Mouse (Mus musculus): ENCODE data around the gene Klhl8. TPM values are rescaled to one million over a fixed set of nuclear protein-coding genes. Genes with fewer than 3 reads are reported as not detected.
"Not testable (repeated sequence)": the region's sequence is repeated elsewhere in the genome, so short reads cannot be mapped to it uniquely, and the experiment has no call there.

Gene Klhl8
- 28.1 and 30.7 TPM in 2 replicates for polyA plus RNA-seq (2015; fragmentation: Nextera tagmentation; extraction: Ambion mirVana)

DNA sequence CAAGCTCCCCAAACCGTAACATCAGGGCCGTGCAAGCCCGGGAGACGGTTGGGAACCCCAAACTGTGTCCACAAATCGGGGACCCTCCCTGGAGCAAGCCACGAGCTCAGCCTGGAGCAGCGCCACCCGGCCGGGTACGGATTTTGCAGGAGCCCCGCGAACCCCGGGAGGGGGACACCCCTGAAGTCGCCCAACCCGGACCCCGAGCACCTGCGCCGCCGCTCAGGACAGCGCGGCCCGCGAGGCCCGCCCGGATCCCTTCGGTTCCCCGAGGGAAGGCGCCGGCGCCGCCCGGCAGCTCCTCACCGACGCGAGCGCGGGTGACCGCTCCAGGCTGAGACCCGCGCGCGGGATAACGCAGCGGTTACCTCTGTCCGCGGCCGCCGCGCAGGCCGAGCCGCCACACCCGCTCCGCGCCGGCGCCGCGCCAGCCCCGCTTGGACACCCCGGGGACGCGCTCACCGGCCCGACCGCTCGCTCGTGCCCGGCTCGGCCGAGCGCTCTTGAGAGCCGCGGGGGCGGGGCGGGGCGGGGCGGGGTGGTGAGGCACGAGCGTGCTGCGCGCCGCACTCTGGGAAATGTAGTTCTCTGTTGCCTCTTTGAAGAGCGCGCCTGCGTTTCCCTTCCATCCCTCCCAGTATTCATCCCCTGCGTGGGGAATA lies at the start of gene Klhl8:
Klhl8 (minus strand) TSS at position 512 of the 662 bp plus-strand sequence.
- peaks cover 4% of the 10 kb centered on the region; the same call in 1 of the 2 replicates for H3K27me3 ChIP-seq
- H3K9me3 ChIP-seq = no peaks in the 10 kb centered on the region
- H3K9ac ChIP-seq (replicated peaks) = peak within 1 kb of the TSS; percentile 92
- peak within 1 kb of the TSS; percentile 81 for H3K27ac ChIP-seq
- under 1% methylated on average over 73 of the region's 86 CpGs for WGBS
- peaks cover 12% of the 10 kb centered on the region for H3K4me1 ChIP-seq (replicated peaks)
- H3K4me2 ChIP-seq (replicated peaks) = peak within 1 kb of the TSS; percentile 70
- peak; percentile 98 for ATAC-seq
- H3K4me3 ChIP-seq (replicated peaks) = peak within 1 kb of the TSS; percentile 83
- no peaks in the 10 kb centered on the region for H3K36me3 ChIP-seq

DNA sequence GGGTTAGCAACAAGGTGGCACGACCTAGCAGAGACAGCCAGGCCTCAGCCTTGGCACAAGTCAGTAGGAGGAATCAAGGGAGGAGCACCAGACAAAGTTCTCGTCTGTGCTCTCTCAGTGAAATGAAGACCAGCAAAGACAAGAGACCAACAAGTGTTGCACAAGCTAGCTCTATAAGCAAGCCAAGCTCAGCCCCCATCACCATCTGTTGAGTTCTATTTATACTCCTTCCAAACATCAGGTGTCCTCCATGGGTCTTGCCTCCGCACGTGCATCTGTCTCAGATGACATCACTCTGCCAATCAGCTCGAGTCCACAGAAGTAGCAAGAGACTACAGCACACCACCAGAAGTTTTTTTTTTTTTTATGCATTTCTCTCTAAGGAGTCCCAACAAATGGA lies 43.6 kb upstream of the Klhl8 start:
- no peak overlapping the region for H3K4me2 ChIP-seq (replicated peaks)
- WGBS = 89% methylated on average over 5 of the region's 5 CpGs
- H3K27ac ChIP-seq = no peak overlapping the region
- no peak overlapping the region for H3K9ac ChIP-seq (replicated peaks)
- ATAC-seq = no peak
- no peaks in the 10 kb centered on the region for H3K27me3 ChIP-seq
- no peaks in the 10 kb centered on the region for H3K9me3 ChIP-seq
- no peaks in the 10 kb centered on the region for H3K36me3 ChIP-seq
- no peaks in the 10 kb centered on the region for H3K4me1 ChIP-seq (replicated peaks)
- H3K4me3 ChIP-seq (replicated peaks) = no peak overlapping the region

DNA sequence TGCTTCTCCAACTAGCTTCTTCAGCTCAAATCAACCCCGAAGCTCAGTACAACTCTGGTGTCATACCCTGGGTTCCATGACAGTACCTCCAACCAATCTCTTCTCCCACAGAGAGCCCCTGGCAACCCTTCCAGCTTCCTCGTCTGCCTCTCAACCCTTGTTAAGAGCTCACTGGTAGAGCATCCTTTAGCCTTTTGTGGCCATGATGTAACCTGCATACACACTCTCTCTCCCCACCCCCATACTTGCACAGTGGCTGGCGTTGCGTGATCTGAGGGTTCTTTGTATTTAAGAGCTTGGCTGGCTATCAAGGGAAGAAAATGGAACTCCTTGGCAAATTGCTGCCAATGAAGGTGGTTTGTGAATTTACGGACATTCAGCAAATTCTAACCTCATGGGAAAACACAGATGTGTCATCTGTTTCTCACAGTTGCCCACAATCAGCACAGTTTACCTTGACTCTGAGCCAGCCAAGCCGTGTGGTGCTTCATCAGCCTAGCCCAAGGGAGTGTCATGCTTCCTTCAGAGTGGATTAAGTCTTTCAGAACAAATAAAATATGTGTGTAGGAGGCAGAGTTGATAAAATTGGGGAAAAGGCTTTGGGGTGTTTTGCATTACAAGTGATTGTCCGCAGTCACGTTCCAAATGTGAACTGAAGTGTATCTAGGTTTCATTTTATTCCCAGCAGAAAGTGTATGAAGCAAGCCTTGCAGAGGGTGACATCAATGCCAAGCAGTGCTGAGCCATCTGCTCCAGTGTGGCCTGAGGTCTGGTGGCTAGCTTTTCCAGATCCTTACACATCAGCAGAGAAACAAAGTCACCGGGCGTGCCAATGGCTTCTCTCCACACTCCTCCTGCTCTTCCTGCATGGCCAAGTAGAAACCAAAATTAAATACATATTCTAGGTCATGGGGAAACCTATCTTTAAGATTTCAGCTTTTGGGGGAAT lies 42.4 kb upstream of the Klhl8 start:
- no peak for ATAC-seq
- no peaks in the 10 kb centered on the region for H3K9me3 ChIP-seq
- H3K9ac ChIP-seq (replicated peaks) = no peak overlapping the region
- no peaks in the 10 kb centered on the region for H3K27me3 ChIP-seq
- no peak overlapping the region for H3K4me2 ChIP-seq (replicated peaks)
- WGBS = 86% methylated on average over 10 of the region's 10 CpGs
- no peaks in the 10 kb centered on the region for H3K4me1 ChIP-seq (replicated peaks)
- H3K4me3 ChIP-seq (replicated peaks) = no peak overlapping the region
- H3K36me3 ChIP-seq = no peaks in the 10 kb centered on the region
- no peak overlapping the region for H3K27ac ChIP-seq

DNA sequence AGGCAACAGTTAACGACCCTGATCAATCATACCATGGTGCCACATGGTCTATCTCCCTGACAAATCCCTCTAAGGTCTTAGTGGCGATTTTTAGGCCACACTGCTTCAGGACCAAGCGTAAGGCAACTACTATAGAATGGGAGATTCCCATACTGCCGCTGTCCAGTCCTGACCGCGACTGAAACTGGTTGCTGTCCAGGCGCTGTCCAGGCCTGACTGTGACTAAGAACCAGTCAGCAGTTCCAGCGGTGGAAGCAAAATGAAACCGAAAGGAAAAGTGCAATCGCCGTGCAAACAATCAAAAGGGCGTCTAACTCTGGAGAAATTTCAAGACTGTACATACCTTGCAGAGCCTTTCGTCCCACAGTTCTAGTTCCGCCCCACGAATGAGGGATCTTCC lies 39.1 kb upstream of the Klhl8 start:
- H3K9ac ChIP-seq (replicated peaks); H3K27ac ChIP-seq; H3K4me2 ChIP-seq (replicated peaks); ATAC-seq; H3K4me1 ChIP-seq (replicated peaks); H3K4me3 ChIP-seq (replicated peaks); H3K27me3 ChIP-seq; H3K36me3 ChIP-seq; H3K9me3 ChIP-seq: not testable (repeated sequence)
- WGBS = 95% methylated on average over 15 of the region's 15 CpGs

DNA sequence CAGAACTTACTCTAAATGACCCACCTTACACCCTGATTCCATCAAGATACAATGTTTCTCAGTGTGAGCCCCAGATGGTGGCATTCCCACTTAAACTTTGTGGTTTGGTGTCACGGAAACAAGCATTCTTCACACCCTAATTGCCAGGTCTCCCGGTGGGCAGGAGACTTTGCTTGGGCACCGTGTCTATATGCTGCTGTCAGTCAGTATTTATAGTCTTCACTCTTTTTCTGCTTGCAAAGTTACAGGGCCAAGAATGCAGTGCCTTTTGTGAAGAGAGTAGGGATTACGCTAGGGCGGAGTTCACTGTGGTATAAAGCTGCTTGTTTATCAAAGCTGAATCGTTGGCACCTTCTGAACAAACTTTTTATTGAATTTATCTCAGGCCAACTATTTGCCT lies 32.1 kb upstream of the Klhl8 start:
- WGBS = 30% methylated on average over 6 of the region's 6 CpGs

DNA sequence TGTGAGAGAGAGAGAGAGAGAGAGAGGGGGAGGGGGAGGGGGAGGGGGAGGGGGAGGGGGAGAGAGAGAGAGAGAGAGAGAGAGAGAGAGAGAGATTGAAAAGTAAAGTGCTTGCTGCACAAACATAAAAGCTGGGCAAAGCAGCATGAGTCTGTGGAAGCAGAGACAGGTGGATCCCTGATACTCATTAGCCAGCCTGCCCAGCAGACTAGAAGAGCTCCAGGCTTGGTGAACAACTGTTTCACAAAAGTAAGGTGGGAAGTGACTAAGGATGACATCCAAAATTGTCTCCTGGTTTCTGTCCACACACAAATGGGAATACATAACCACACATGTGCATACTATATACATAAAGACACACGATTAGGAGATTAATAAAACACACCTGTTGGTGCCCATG lies 28.8 kb upstream of the Klhl8 start:
- H3K27me3 ChIP-seq = peaks cover 7% of the 10 kb centered on the region; the same call in 1 of the 2 replicates
- H3K9ac ChIP-seq (replicated peaks) = no peak overlapping the region
- H3K27ac ChIP-seq = no peak overlapping the region
- no peaks in the 10 kb centered on the region for H3K9me3 ChIP-seq
- no peak overlapping the region for H3K4me2 ChIP-seq (replicated peaks)
- no peak overlapping the region for H3K4me3 ChIP-seq (replicated peaks)
- H3K36me3 ChIP-seq = no peaks in the 10 kb centered on the region
- 75% methylated on average over 1 of the region's 1 CpGs for WGBS
- no peak for ATAC-seq
- H3K4me1 ChIP-seq (replicated peaks) = peaks cover 36% of the 10 kb centered on the region

More for the DNA sequence above, 32.1 kb upstream of the Klhl8 start:
- Histone ChIP-seq H3K27ac (no peak overlapping the region), H3K4me2 (replicated peaks) (no peak overlapping the region), H3K9me3 (no peaks in the 10 kb centered on the region), H3K4me1 (replicated peaks) (peaks cover 25% of the 10 kb centered on the region), H3K9ac (replicated peaks) (no peak overlapping the region), H3K27me3 (peaks cover 7% of the 10 kb centered on the region; the same call in 1 of the 2 replicates), H3K36me3 (no peaks in the 10 kb centered on the region), H3K4me3 (replicated peaks) (no peak overlapping the region)
- no peak for ATAC-seq

DNA sequence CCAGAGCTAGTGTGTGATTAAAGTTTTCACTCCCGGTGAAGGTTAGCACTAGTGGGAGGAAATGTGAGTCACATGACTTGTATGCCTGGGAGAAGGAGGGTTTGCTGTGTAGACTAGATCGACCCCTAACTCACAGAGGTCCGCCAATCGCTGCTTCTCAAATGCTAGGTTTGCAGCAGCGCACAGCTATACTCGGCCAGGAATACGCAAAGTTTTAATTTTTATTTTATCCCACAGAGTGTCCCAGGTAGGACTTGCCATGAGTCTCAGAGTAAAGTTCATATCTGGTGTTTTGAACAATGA lies 28.2 kb upstream of the Klhl8 start:
- H3K27me3 ChIP-seq = peaks cover 7% of the 10 kb centered on the region; the same call in 1 of the 2 replicates
- peak; percentile 59 for ATAC-seq
- no peak overlapping the region for H3K4me3 ChIP-seq (replicated peaks)
- peak overlapping the region; percentile 38 for H3K4me2 ChIP-seq (replicated peaks)
- H3K27ac ChIP-seq = peak overlapping the region; percentile 37; the same call in 1 of the 2 replicates
- no peaks in the 10 kb centered on the region for H3K36me3 ChIP-seq
- peaks cover 36% of the 10 kb centered on the region for H3K4me1 ChIP-seq (replicated peaks)
- H3K9me3 ChIP-seq = no peaks in the 10 kb centered on the region
- WGBS = 53% methylated on average over 7 of the region's 7 CpGs
- H3K9ac ChIP-seq (replicated peaks) = no peak overlapping the region

DNA sequence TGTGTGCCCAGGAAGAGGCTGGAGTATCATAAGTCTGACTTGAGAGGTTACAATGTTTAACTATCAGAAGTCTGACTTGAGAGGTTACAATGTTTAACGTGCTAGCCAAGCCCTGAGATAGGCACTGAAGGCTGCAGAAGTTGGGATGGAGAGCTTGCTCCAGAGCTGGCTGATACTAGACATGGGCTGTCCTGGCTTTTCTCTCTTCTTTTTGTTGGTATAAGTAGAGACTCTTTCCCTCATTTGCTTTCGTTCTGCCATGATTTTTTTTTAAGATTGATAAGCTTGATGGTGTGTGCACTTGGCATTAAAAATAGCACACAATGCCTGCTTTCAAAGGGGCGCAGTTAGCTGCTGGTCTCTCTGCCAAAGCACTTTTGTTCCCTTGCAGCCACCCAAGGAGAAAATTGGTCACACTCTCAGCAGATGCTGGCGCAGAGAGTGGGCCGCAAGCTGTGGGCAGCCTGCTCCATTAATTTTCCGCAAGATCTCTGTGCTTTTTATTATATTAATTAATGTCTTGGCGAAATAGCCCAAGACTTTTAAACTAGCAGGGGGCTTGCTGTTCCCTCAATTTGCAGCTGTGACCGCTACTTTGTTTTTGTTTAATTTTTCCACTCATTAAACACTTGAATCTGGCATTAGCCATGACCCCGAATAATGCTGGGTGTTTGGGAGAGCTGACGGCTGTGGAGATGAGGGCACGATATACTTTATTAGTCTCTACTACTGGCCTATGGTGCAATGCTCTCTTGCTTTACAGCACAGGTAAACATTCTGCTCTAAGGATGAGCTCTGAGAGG lies 27.7 kb upstream of the Klhl8 start:
- Histone ChIP-seq H3K9ac (replicated peaks) (no peak overlapping the region), H3K4me1 (replicated peaks) (peaks cover 32% of the 10 kb centered on the region), H3K36me3 (no peaks in the 10 kb centered on the region), H3K4me2 (replicated peaks) (peak overlapping the region; percentile 38), H3K27me3 (peaks cover 7% of the 10 kb centered on the region; the same call in 1 of the 2 replicates), H3K4me3 (replicated peaks) (no peak overlapping the region), H3K9me3 (no peaks in the 10 kb centered on the region), H3K27ac (peak overlapping the region; percentile 37)
- 11% methylated on average over 11 of the region's 11 CpGs for WGBS
- peak; percentile 87 for ATAC-seq

DNA sequence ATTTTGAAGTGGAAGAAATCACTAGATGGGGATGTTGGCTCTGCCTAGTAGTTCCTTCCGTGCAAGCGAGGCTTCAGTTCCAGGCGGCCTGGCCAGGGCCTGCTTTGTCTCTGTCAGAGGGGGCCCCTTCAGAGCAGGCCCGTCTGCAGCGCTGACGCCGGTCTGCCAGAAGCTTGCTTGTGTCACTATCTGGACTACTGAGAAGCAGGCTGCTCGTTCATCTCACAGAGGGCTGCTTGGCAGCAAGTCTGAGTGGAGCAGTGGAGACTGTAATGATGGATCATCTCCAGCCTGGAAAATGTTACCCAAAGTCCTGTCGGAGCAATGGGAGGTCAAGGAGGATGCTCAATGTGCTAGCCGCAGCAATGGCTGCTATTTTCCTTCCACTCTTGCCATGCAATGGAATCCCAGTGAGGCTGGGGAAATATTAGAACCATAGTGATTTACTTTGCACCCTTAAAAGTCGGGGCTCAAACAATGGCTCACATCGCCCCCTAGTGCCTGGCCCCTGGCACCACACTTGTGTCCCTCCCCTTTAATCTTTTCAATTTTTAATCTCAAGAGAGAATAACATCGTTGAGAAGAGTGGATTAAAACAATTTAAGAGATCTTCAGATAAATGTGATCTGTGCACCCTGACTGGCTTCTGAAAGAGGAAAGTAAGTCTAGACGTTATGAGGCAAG lies 26.0 kb upstream of the Klhl8 start:
- peak; percentile 40; the same call in 1 of the 2 replicates for ATAC-seq
- Histone ChIP-seq H3K4me3 (replicated peaks) (no peak overlapping the region), H3K36me3 (no peaks in the 10 kb centered on the region), H3K27me3 (peaks cover 7% of the 10 kb centered on the region; the same call in 1 of the 2 replicates), H3K4me2 (replicated peaks) (no peak overlapping the region), H3K4me1 (replicated peaks) (peaks cover 29% of the 10 kb centered on the region), H3K9me3 (no peaks in the 10 kb centered on the region), H3K27ac (no peak overlapping the region), H3K9ac (replicated peaks) (no peak overlapping the region)
- 48% methylated on average over 14 of the region's 14 CpGs for WGBS

DNA sequence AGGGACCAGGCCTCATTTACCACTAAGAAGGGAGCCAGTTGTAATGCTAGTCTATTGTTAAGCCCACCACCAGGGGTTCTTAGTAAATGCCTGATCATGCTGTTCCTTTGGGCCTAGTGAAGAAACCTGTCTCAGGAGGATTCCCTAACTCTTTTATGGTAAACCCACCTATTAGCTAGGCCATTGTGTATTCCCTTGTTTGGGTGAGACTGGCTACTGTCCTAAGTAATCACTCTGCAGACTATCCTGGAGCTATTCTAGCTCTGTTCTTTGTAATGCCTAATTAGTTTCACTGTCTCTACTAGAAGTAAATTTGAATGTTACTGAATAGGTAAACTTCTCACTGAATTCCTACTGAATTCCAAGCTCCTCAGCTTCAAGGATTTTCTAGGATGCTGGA lies 20.9 kb upstream of the Klhl8 start:
- H3K4me1 ChIP-seq (replicated peaks); H3K36me3 ChIP-seq; H3K4me2 ChIP-seq (replicated peaks); H3K27me3 ChIP-seq; H3K27ac ChIP-seq; ATAC-seq; H3K4me3 ChIP-seq (replicated peaks); H3K9ac ChIP-seq (replicated peaks); H3K9me3 ChIP-seq: not testable (repeated sequence)

DNA sequence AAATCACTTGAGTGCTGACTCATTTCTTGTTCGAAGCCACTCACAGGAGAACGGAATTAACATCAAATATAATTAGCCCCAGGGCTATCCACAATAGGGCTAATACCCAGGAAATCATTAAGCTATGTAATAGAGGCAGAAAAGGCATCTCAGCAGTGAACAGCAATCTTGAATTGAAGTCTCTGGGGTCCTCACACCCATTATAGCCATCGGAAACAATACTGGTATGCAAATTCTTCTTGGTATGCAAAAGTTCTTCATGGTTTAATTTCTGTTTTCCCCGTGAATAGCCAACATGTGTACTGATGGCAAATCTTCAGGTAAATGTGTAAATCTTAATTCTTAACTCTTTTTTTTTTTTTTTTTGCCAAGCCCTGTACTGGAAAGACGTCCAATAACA lies 19.5 kb upstream of the Klhl8 start:
- Histone ChIP-seq H3K36me3 (no peaks in the 10 kb centered on the region), H3K9me3 (no peaks in the 10 kb centered on the region)
- 67% methylated on average over 5 of the region's 5 CpGs for WGBS

More for the DNA sequence above, 19.5 kb upstream of the Klhl8 start:
- ATAC-seq = no peak
- H3K27me3 ChIP-seq = no peaks in the 10 kb centered on the region
- H3K9ac ChIP-seq (replicated peaks) = no peak overlapping the region
- no peak overlapping the region for H3K27ac ChIP-seq
- H3K4me2 ChIP-seq (replicated peaks) = no peak overlapping the region
- H3K4me1 ChIP-seq (replicated peaks) = peaks cover 4% of the 10 kb centered on the region; the same call in 1 of the 2 replicates
- H3K4me3 ChIP-seq (replicated peaks) = no peak overlapping the region
